Mouse (Mus musculus) heart, postnatal 0 days (tissue): ENCODE measurements at regions not wholly inside any gene's neighbourhood (a gene's known extent, or its start where the extent isn't known, plus 50 kb on each side); places are given as distances from the start of the nearest gene placed in this dataset.

Source experiments
- CTCF ChIP-seq: IDR thresholded peaks from 2 replicates; pipeline ENCODE4 v1.5.1; 2016; ENCODE audit warnings: antibody characterized with exemption, control low read depth, low read depth
- EP300 ChIP-seq: IDR thresholded peaks from 2 replicates; pipeline ENCODE4 v1.6.1; 2016; ENCODE audit warnings: antibody characterized with exemption, low read depth

GRCm38 (mm10) chr13:82360711-82361110 lies 577.8 kb downstream of the Cetn3 start:
- TF ChIP-seq CTCF (no peak), EP300 (no peak)
